Mouse (Mus musculus) cerebellum, postnatal 25 days (tissue): ENCODE measurements around the gene Ugt3a2.

ENCODE experiments used
- DNase-seq, 2 experiments: peaks; one replicate each; pipeline ENCODE4 v3.0.0; 2021; ENCODE audit warnings: mixed read lengths in 2 of 2

The Ugt3a2 gene

DNA sequence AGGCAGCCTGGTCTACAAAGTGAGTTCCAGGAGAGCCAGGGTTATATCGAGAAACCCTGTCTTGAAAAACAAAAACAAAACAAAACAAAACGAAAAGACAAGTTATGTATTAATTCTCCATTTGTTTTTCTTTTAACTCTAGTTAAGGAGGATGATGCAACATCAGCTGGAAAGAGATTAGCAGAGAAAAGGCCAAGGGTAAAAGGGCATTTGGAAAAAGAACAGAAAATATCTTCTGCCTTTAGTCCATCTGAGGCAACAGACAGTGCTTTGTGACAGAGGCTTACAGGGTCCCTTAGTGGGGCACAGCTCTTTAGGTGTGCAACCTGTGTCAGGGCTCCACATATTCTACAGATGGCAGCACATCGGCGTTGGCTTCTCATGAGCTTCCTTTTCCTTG lies at the start of gene Ugt3a2:
TSS of gene Ugt3a2 (plus strand) at position 210 of the 400 bp plus-strand sequence.
- no peak for DNase-seq

DNA sequence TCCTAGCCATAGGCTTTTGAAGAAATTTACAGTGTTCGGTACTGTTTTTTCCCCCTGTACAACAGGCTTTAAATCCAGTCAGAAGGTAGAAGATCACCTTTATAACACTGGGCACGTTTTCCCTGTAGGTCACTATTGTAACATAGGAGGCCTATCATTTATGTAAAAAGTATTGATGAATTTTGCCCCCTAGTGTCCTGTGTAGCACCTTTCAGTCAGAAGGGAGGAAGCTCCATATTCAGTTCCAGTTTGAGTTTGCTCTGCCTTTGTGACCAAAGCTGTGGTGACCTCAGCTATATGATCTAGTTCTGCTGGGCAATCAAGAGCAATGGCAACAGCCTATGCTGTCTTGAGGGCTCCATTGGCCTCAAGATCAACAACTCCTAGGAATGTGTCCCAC lies 45.7 kb upstream of the Ugt3a2 start:
- DNase-seq: no peak

GRCm38 (mm10) chr15:9305978-9306692 lies 29.2 kb upstream of the Ugt3a2 start:
- no peak for DNase-seq

- DNase-seq: no peak
Observed at GRCm38 (mm10) chr15:9334596-9334995, 754 bp upstream of the Ugt3a2 start.

GRCm38 (mm10) chr15:9336616-9337015 lies 1.3 kb downstream of the Ugt3a2 start:
- no peak for DNase-seq

GRCm38 (mm10) chr15:9337021-9337420 lies 1.7 kb downstream of the Ugt3a2 start:
- DNase-seq: no peak

DNA sequence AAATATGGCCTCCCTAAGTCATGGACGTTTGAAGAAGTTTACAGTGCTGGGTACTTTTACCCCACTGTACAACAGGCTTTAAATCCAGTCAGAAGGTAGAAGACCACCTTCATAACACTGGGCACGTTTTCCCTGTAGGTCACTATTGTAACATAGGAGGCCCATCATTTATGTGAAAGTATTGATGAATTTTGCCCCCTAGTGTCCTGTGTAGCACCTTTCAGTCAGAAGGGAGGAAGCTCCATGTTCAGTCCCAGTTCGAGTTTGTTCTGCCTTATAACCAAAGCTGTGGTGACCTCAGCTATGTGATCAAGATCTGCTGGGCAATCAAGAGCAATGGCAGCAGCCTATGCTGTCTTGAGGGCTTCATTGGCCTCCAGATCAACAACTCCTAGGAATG lies 13.4 kb downstream of the Ugt3a2 start:
- no peak for DNase-seq

DNA sequence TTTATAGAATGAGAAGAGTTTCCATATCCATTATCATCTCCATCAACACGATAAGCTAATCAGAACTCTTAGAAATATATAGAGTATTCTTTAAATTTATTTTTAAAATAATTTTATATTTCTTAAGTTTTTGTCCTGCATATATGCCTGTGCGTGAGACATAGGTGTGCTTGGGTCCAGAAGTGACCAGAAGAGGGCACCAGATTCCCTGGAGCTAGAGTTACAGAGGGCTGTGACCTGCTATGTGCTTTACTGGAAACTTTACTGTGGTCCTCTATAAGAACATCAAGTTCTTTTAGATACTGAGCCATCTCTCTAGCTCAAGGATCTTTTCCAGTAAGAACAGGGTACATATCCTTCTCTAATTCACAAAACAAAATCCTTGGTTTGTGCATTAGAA lies 27.5 kb downstream of the Ugt3a2 start:
- no peak for DNase-seq

GRCm38 (mm10) chr15:9368774-9369173 lies 33.4 kb downstream of the Ugt3a2 start:
- no peak for DNase-seq

DNA sequence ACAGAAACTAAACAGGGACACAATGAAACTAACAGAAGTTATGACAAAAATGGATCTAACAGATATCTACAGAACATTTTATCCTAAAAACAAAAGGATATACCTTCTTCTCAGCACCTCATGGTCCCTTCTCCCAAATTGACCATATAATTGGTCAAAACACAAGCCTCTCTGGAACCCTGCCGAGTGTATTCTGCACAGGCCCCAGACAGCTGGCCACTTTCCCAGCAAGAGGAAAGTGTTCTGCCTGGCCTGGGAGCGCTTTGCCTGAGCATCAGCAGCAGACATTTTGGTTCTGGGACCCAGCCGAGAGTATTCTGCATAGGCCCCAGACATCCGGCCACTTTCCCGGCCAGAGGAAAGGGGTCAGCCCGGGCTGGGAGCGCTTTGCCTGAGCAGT lies 40.9 kb downstream of the Ugt3a2 start:
- peak in 1 of 2 experiments; percentile 6 for DNase-seq

- DNase-seq: no peak
Observed at GRCm38 (mm10) chr15:9409475-9409874, 74.1 kb downstream of the Ugt3a2 start.
